Mouse (Mus musculus) CH12.LX (cell line): Measurements from ENCODE around the gene Snx21. TPM values are rescaled to one million over a fixed set of nuclear protein-coding genes. Genes with fewer than 3 reads are reported as not detected.

Experiments
- DNase-seq: peaks from one replicate; pipeline ENCODE4 v3.0.0-alpha.2; 2013; ENCODE audit errors: extremely low read depth
- H3K27ac ChIP-seq: 2 replicates; pipeline ENCODE4 v1.5.1; 2012; ENCODE audit warnings: low read depth, mild to moderate bottlenecking, control low read depth, moderate library complexity; ENCODE audit not compliant: insufficient read depth
- H3K27me3 ChIP-seq: replicated peaks from 2 replicates; pipeline ENCODE3; 2012; ENCODE audit warnings: inconsistent platforms
- H3K36me3 ChIP-seq, 2 experiments: replicated peaks in 1 of 2; 2 replicates each; pipeline versions ENCODE3 to v1.6.1; 2012; ENCODE audit warnings: inconsistent platforms in 1 of 2, low read length in 1 of 2, mild to moderate bottlenecking in 1 of 2, mixed read lengths in 1 of 2, moderate library complexity in 1 of 2; ENCODE audit not compliant: control insufficient read depth in 1 of 2, insufficient read depth in 1 of 2
- H3K4me1 ChIP-seq, 2 experiments: 2 replicates each; pipeline ENCODE4 v1.6.1; 2012; ENCODE audit warnings: inconsistent platforms in 1 of 2, moderate library complexity in 1 of 2; ENCODE audit not compliant: insufficient read depth in 2 of 2, control insufficient read depth in 1 of 2
- H3K4me2 ChIP-seq: 2 replicates; pipeline ENCODE4 v1.6.1; 2012; ENCODE audit warnings: low read depth, mild to moderate bottlenecking, control low read depth; ENCODE audit not compliant: poor library complexity, insufficient read depth, severe bottlenecking
- H3K4me3 ChIP-seq, 3 experiments: fragments of 150-350 bp in 1 of 3; sonication (generic) in 1 of 3; replicated peaks in 1 of 3; 2 replicates each; pipeline versions ENCODE3 to v1.5.1; 2011 to 2012; ENCODE audit warnings: low read depth in 2 of 3, low read length in 2 of 3, mild to moderate bottlenecking in 2 of 3, moderate library complexity in 2 of 3, control low read depth in 1 of 3, improper control_type of control experiment in 1 of 3, inconsistent platforms in 1 of 3, mixed read lengths in 1 of 3; ENCODE audit not compliant: poor library complexity in 1 of 3
- H3K79me2 ChIP-seq: replicated peaks from 2 replicates; pipeline ENCODE4 v1.6.1; 2012; ENCODE audit warnings: mild to moderate bottlenecking, moderate library complexity; ENCODE audit not compliant: control insufficient read depth, poor library complexity, insufficient read depth, severe bottlenecking; ENCODE audit errors: extremely low read depth
- H3K9ac ChIP-seq: 2 replicates; pipeline ENCODE4 v1.6.1; 2012; ENCODE audit warnings: low read depth, mild to moderate bottlenecking, control low read depth, moderate library complexity; ENCODE audit not compliant: insufficient read depth
- H3K9me3 ChIP-seq: replicated peaks from 2 replicates; pipeline ENCODE3; 2012; ENCODE audit warnings: low read length, inconsistent platforms, mixed read lengths
- BHLHE40 ChIP-seq: IDR thresholded peaks from 2 replicates; pipeline ENCODE4 v1.6.1; 2011; ENCODE audit warnings: mild to moderate bottlenecking, low read depth, low read length, improper control_type of control experiment
- CHD1 ChIP-seq: IDR thresholded peaks from 2 replicates; pipeline ENCODE4 v1.6.1; 2012; ENCODE audit warnings: low read depth, low read length, improper control_type of control experiment, inconsistent platforms
- CTCF ChIP-seq, 2 experiments: IDR thresholded peaks in 1 of 2; conservative IDR thresholded peaks in 1 of 2; 2 replicates each; pipeline ENCODE4 v1.5.1; 2011 to 2012; ENCODE audit warnings: low read depth in 2 of 2, low read length in 2 of 2, improper control_type of control experiment in 1 of 2, inconsistent platforms in 1 of 2, mild to moderate bottlenecking in 1 of 2, moderate library complexity in 1 of 2
- ELF1 ChIP-seq: IDR thresholded peaks from 2 replicates; pipeline ENCODE4 v1.6.1; 2014; ENCODE audit warnings: low read depth, mild to moderate bottlenecking, inconsistent platforms, low read length, improper control_type of control experiment
- EP300 ChIP-seq: IDR thresholded peaks from 2 replicates; pipeline ENCODE4 v1.6.1; 2011; ENCODE audit warnings: low read length, improper control_type of control experiment
- ETS1 ChIP-seq: conservative IDR thresholded peaks from 2 replicates; pipeline ENCODE4 v1.6.1; 2012; ENCODE audit warnings: low read depth, mild to moderate bottlenecking, inconsistent platforms, low read length, improper control_type of control experiment, moderate library complexity
- GABPA ChIP-seq: IDR thresholded peaks from 2 replicates; pipeline ENCODE4 v1.6.1; 2012; ENCODE audit warnings: low read depth, low read length, improper control_type of control experiment, inconsistent platforms; ENCODE audit not compliant: insufficient replicate concordance
- IRF4 ChIP-seq: IDR thresholded peaks from 2 replicates; pipeline ENCODE4 v1.6.1; 2014; ENCODE audit warnings: low read depth, mild to moderate bottlenecking, inconsistent platforms, low read length, improper control_type of control experiment
- JUN ChIP-seq: IDR thresholded peaks from 2 replicates; pipeline ENCODE4 v1.6.1; 2011; ENCODE audit warnings: low read depth, mild to moderate bottlenecking, low read length, improper control_type of control experiment, moderate library complexity; ENCODE audit not compliant: insufficient read depth
- JUND ChIP-seq: conservative IDR thresholded peaks from 2 replicates; pipeline ENCODE4 v1.6.1; 2011; ENCODE audit warnings: low read depth, low read length, improper control_type of control experiment
- MAFK ChIP-seq: IDR thresholded peaks from 2 replicates; pipeline ENCODE4 v1.6.1; 2011; ENCODE audit warnings: low read length, improper control_type of control experiment; ENCODE audit not compliant: insufficient replicate concordance
- NRF1 ChIP-seq: IDR thresholded peaks from 2 replicates; pipeline ENCODE4 v1.6.1; 2014; ENCODE audit warnings: low read depth, mild to moderate bottlenecking, inconsistent platforms, low read length, improper control_type of control experiment, moderate library complexity
- PAX5 ChIP-seq: IDR thresholded peaks from 2 replicates; pipeline ENCODE4 v1.6.1; 2012; ENCODE audit warnings: low read length, inconsistent platforms, mixed read lengths
- POLR2A ChIP-seq: IDR thresholded peaks from 2 replicates; pipeline ENCODE4 v1.6.1; 2011; ENCODE audit warnings: low read depth, mild to moderate bottlenecking, improper control_type of control experiment, low read length
- POLR2AphosphoS2 ChIP-seq: IDR thresholded peaks from 2 replicates; pipeline ENCODE4 v1.6.1; 2011; ENCODE audit warnings: low read depth, low read length, improper control_type of control experiment
- RAD21 ChIP-seq: IDR thresholded peaks from 2 replicates; pipeline ENCODE4 v1.6.1; 2011; ENCODE audit warnings: low read depth, mild to moderate bottlenecking, low read length, improper control_type of control experiment, moderate library complexity
- RCOR1 ChIP-seq: conservative IDR thresholded peaks from 2 replicates; pipeline ENCODE4 v1.6.1; 2012; ENCODE audit warnings: low read depth, mild to moderate bottlenecking, inconsistent platforms, low read length, improper control_type of control experiment
- TBP ChIP-seq: conservative IDR thresholded peaks from 2 replicates; pipeline ENCODE4 v1.6.1; 2011; ENCODE audit warnings: low read depth, low read length, improper control_type of control experiment
- TCF12 ChIP-seq: IDR thresholded peaks from 2 replicates; pipeline ENCODE4 v1.6.1; 2014; ENCODE audit warnings: low read depth, mild to moderate bottlenecking, inconsistent platforms, low read length, improper control_type of control experiment
- USF2 ChIP-seq: conservative IDR thresholded peaks from 2 replicates; pipeline ENCODE4 v1.6.1; 2011; ENCODE audit warnings: low read depth, low read length, improper control_type of control experiment
- ZC3H11A ChIP-seq: IDR thresholded peaks from 2 replicates; pipeline ENCODE4 v1.6.1; 2012; ENCODE audit warnings: low read depth, mild to moderate bottlenecking, inconsistent platforms, low read length, improper control_type of control experiment
- ZKSCAN1 ChIP-seq: IDR thresholded peaks from 2 replicates; pipeline ENCODE4 v1.6.1; 2012; ENCODE audit warnings: low read depth, inconsistent platforms, low read length, improper control_type of control experiment, borderline replicate concordance
- ZMIZ1 ChIP-seq: IDR thresholded peaks from 2 replicates; pipeline ENCODE4 v1.6.1; 2012; ENCODE audit warnings: low read depth, mild to moderate bottlenecking, inconsistent platforms, low read length, improper control_type of control experiment
- dilution Hi-C: fragments of 300-500 bp; cut with MboI; formaldehyde crosslinking; loops from 2 replicates; pipeline ENCODE4 v1.14.3; 2020; ENCODE audit warnings: low sequenced_read_pairs; ENCODE audit not compliant: extremely low pct_unique_long_range_greater_than_20kb, extremely low pct_ligation_motif_present
- in situ Hi-C: fragments of 300-500 bp; cut with MboI; formaldehyde crosslinking; loops from 3 replicates; pipeline ENCODE4 v1.14.3; 2019; ENCODE audit warnings: low sequenced_read_pairs, low pct_ligation_motif_present, low pct_unique_long_range_greater_than_20kb, mixed read lengths
- polyA plus RNA-seq: library from polyadenylated mRNA; unstranded; fragments of >175 nt; gene quantifications from 2 replicates; pipeline ENCODE4 v1.2.1, GENCODE M21; 2012; ENCODE audit warnings: low read depth; ENCODE audit not compliant: insufficient read length
- total RNA-seq, 2 experiments: library from RNA; depleted of rRNA; stranded (reverse); fragments of 300-350 nt in 1 of 2; fragments of >200 nt in 1 of 2; gene quantifications; 2 replicates each; pipeline ENCODE4 v1.2.3; 2012 to 2014

The Snx21 gene
- total and polyA plus RNA-seq, 3 experiments: 0.71 to 3.3 (median 1.5) TPM

DNA sequence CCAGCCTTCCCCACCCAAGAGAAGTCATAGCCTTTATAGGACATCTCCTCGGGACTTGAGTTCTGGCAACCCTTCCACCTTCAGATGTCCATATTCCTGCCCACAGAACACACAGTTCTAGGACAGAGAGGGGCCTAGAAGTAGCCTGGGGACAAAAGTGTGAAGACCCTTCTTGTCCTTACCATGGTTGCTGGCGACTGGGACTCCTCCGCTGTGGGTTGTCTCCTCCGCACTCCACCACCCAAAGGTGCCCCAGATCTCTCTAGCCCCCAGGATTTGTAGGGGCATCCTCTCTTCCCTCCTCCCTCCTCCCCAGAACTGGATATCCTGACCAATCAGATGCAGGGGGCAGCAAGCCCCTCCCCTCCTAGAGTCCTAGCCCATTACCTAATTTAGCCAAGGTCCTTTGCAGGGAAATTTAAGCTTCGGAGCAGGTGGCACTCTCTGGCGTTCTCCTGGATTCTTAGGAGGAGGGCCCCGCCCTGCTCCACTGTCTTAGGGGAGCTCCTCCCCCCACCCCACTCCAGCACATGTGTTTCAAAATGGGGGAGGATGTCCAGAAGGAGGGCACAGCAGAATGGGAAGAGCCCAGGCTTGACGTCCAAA, 6.0 kb upstream of the Snx21 start, which contains the start of gene Tnnc2:
Tnnc2 (minus strand) TSS at position 487 of the 606 bp plus-strand sequence.
- no peak within 1 kb of the TSS for H3K9ac ChIP-seq
- in situ Hi-C loops: no loop called here
- dilution Hi-C loops: no loop called here
- peaks cover 0 to under 1% of the 10 kb centered on the region in 2 experiments; a peak in 2 of 4 replicates for H3K4me1 ChIP-seq
- no peak within 1 kb of the TSS for H3K27ac ChIP-seq
- H3K9me3 ChIP-seq: no peaks in the 10 kb centered on the region
- H3K4me3 ChIP-seq: no peak within 1 kb of the TSS
- no peaks in the 10 kb centered on the region for H3K79me2 ChIP-seq
- H3K4me2 ChIP-seq: no peak within 1 kb of the TSS
- peaks cover 66% of the 10 kb centered on the region for H3K27me3 ChIP-seq
- H3K36me3 ChIP-seq: no peaks in the 10 kb centered on the region
- TF ChIP-seq TCF12: no peak
- no peak for TF ChIP-seq GABPA
- no peak for TF ChIP-seq RCOR1
- TF ChIP-seq POLR2A: no peak
- no peak for TF ChIP-seq BHLHE40
- TF ChIP-seq CTCF (conservative IDR thresholded peaks at IDR 0.05 in 1 of 2, IDR thresholded peaks at IDR 0.05 in 1 of 2; ENCODE audit: low read depth in 2 of 2, low read length in 2 of 2): no peak
- TF ChIP-seq POLR2AphosphoS2: no peak
- no peak for TF ChIP-seq ZKSCAN1
- TF ChIP-seq USF2: no peak
- no peak for TF ChIP-seq MAFK
- TF ChIP-seq ZC3H11A: no peak
- no peak for TF ChIP-seq ELF1
- DNase-seq: no peak

DNA sequence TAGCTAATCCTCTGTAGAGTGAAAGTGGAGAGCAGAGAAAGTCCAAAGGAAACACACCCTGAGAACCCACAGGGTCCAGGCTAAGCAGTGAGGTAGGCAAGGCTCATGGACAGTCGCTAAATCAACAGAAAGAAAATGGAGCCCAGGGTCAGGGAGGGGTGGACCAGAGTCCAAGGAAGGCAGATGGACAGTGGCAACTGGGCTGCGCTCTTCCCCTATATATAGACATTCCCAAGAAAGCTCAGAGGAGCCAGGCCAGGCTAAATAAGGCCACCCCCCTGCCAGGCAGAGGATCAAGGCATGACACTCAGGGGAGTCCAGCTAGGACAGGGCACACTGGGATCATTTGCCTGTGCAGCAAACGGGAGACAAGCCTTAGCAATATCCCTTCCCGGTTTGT, 3.7 kb upstream of the Snx21 start:
- Histone ChIP-seq H3K36me3 (no peaks in the 10 kb centered on the region), H3K79me2 (no peaks in the 10 kb centered on the region), H3K4me1 (peaks cover 7 to 16% of the 10 kb centered on the region in 2 experiments), H3K4me2 (no peak overlapping the region), H3K9ac (no peak overlapping the region), H3K9me3 (no peaks in the 10 kb centered on the region), H3K27me3 (peaks cover 64% of the 10 kb centered on the region), H3K4me3 (no peak overlapping the region), H3K27ac (no peak overlapping the region)
- DNase-seq: no peak
- in situ Hi-C loops (no loop called here), dilution Hi-C loops (no loop called here)
- TF ChIP-seq JUND (no peak), RAD21 (no peak), PAX5 (no peak), ZKSCAN1 (no peak), EP300 (no peak), IRF4 (no peak), ETS1 (no peak), RCOR1 (no peak), CHD1 (no peak), POLR2A (no peak), NRF1 (no peak), JUN (no peak), GABPA (no peak), TBP (no peak), ELF1 (no peak), CTCF (conservative IDR thresholded peaks at IDR 0.05 in 1 of 2, IDR thresholded peaks at IDR 0.05 in 1 of 2; ENCODE audit: low read depth in 2 of 2, low read length in 2 of 2) (no peak), ZMIZ1 (no peak)
